Mouse (Mus musculus) neural tube, embryonic 15.5 days (tissue): ENCODE data around the gene Olfr777. TPM values are rescaled to one million over a fixed set of nuclear protein-coding genes. Genes with fewer than 3 reads are reported as not detected.
"Not testable (repeated sequence)": the region's sequence is repeated elsewhere in the genome, so short reads cannot be mapped to it uniquely, and the experiment has no call there.

Experiments
- ATAC-seq: fragments of 200-750 bp; cut with Nextera tagmentation; 2 replicates; pipeline ENCODE4 v1.8.0; 2017; ENCODE audit warnings: mild to moderate bottlenecking, moderate TSS enrichment, moderate library complexity; ENCODE audit not compliant: low FRiP score
- H3K27ac ChIP-seq: fragments of 300-500 bp; sonication (generic); replicated peaks from 2 replicates; pipeline ENCODE4 v1.5.1; 2015; ENCODE audit warnings: mild to moderate bottlenecking, inconsistent platforms
- H3K27me3 ChIP-seq: fragments of 300-500 bp; sonication (generic); replicated peaks from 2 replicates; pipeline ENCODE4 v1.6.1; 2015; ENCODE audit warnings: inconsistent platforms
- H3K36me3 ChIP-seq: fragments of 300-500 bp; sonication (generic); 2 replicates; pipeline ENCODE4 v1.6.1; 2015; ENCODE audit warnings: inconsistent platforms
- H3K4me1 ChIP-seq: fragments of 300-500 bp; sonication (generic); 2 replicates; pipeline ENCODE4 v1.6.1; 2015; ENCODE audit warnings: inconsistent platforms
- H3K4me2 ChIP-seq: fragments of 300-500 bp; sonication (generic); 2 replicates; pipeline ENCODE4 v1.6.1; 2015; ENCODE audit warnings: inconsistent platforms, mild to moderate bottlenecking, moderate library complexity
- H3K4me3 ChIP-seq: fragments of 300-500 bp; sonication (generic); replicated peaks from 2 replicates; pipeline ENCODE4 v1.5.1; 2015; ENCODE audit warnings: mild to moderate bottlenecking, inconsistent platforms
- H3K9ac ChIP-seq: fragments of 300-500 bp; sonication (generic); replicated peaks from 2 replicates; pipeline ENCODE4 v1.6.1; 2015; ENCODE audit warnings: mild to moderate bottlenecking, inconsistent platforms
- H3K9me3 ChIP-seq: fragments of 300-500 bp; sonication (generic); replicated peaks from 2 replicates; pipeline ENCODE4 v1.6.1; 2016; ENCODE audit warnings: inconsistent platforms
- WGBS: fragments of 180-500 bp; shearing (Covaris S2); methylation state at CpG from one replicate; pipeline ENCODE4 v1.1.7; 2015; ENCODE audit warnings: mixed read lengths; 5-methylcytosine and 5-hydroxymethylcytosine counted together
- polyA plus RNA-seq: library from polyadenylated mRNA; unstranded; fragments of >200 nt; fragmentation: Nextera tagmentation; extraction: Ambion mirVana; gene quantifications from 2 replicates; pipeline ENCODE4 v1.2.1, GENCODE M21; 2015

Gene Olfr777
- not detected in 2 replicates for polyA plus RNA-seq

GRCm38 (mm10) chr10:129271081-129271535 is at the start of gene Olfr777:
TSS of gene Olfr777 (minus strand) at chr10:129271485.
- H3K4me2 ChIP-seq, result no peak within 1 kb of the TSS
- no peak within 1 kb of the TSS for H3K4me3 ChIP-seq
- H3K36me3 ChIP-seq, result no peaks in the 10 kb centered on the region
- H3K9me3 ChIP-seq, result no peaks in the 10 kb centered on the region
- H3K4me1 ChIP-seq, result no peaks in the 10 kb centered on the region
- no peak within 1 kb of the TSS for H3K27ac ChIP-seq
- ATAC-seq, result no peak
- no peaks in the 10 kb centered on the region for H3K27me3 ChIP-seq
- H3K9ac ChIP-seq, result no peak within 1 kb of the TSS
- 92% methylated on average over 2 of the region's 2 CpGs for WGBS

GRCm38 (mm10) chr10:129317817-129318216 is 46.5 kb upstream of the Olfr777 start, which contains the start of gene Olfr780:
TSS of gene Olfr780 (plus strand) at chr10:129318117.
- Histone ChIP-seq H3K27me3 (no peaks in the 10 kb centered on the region), H3K27ac (no peak within 1 kb of the TSS), H3K4me1 (no peaks in the 10 kb centered on the region), H3K9me3 (no peaks in the 10 kb centered on the region), H3K4me2 (no peak within 1 kb of the TSS), H3K9ac (no peak within 1 kb of the TSS), H3K4me3 (no peak within 1 kb of the TSS), H3K36me3 (no peaks in the 10 kb centered on the region)
- ATAC-seq, result no peak
- WGBS, result 83% methylated on average over 3 of the region's 3 CpGs

GRCm38 (mm10) chr10:129313521-129313920 is 42.2 kb upstream of the Olfr777 start:
- not testable (repeated sequence) for ATAC-seq, H3K4me3 ChIP-seq, H3K4me1 ChIP-seq, H3K27me3 ChIP-seq, H3K36me3 ChIP-seq, H3K4me2 ChIP-seq, H3K9ac ChIP-seq, H3K27ac ChIP-seq, H3K9me3 ChIP-seq
- WGBS, result no CpG with 5 or more reads among the region's 1 CpGs

GRCm38 (mm10) chr10:129312973-129313372 is 41.7 kb upstream of the Olfr777 start:
- not testable (repeated sequence) for H3K27me3 ChIP-seq, H3K9me3 ChIP-seq, H3K36me3 ChIP-seq, H3K4me1 ChIP-seq, H3K9ac ChIP-seq, ATAC-seq, H3K4me3 ChIP-seq, H3K4me2 ChIP-seq, H3K27ac ChIP-seq
- 48% methylated on average over 1 of the region's 1 CpGs for WGBS

GRCm38 (mm10) chr10:129258827-129259226 is 12.5 kb downstream of the Olfr777 start, which contains the start of gene Olfr776:
TSS of gene Olfr776 (plus strand) at chr10:129259127.
- Histone ChIP-seq H3K36me3 (no peaks in the 10 kb centered on the region), H3K4me3 (no peak within 1 kb of the TSS), H3K4me2 (no peak within 1 kb of the TSS), H3K9ac (no peak within 1 kb of the TSS), H3K27ac (no peak within 1 kb of the TSS), H3K4me1 (no peaks in the 10 kb centered on the region), H3K27me3 (no peaks in the 10 kb centered on the region), H3K9me3 (no peaks in the 10 kb centered on the region)
- ATAC-seq, result no peak

GRCm38 (mm10) chr10:129248112-129248511 is 23.2 kb downstream of the Olfr777 start, which contains the start of gene Olfr775:
TSS of gene Olfr775 (plus strand) at chr10:129248412.
- no peak within 1 kb of the TSS for H3K27ac ChIP-seq
- no peaks in the 10 kb centered on the region for H3K9me3 ChIP-seq
- no peak for ATAC-seq
- no peaks in the 10 kb centered on the region for H3K4me1 ChIP-seq
- 62% methylated on average over 3 of the region's 3 CpGs for WGBS
- no peak within 1 kb of the TSS for H3K4me2 ChIP-seq
- no peaks in the 10 kb centered on the region for H3K27me3 ChIP-seq
- H3K4me3 ChIP-seq, result no peak within 1 kb of the TSS
- H3K36me3 ChIP-seq, result no peaks in the 10 kb centered on the region
- no peak within 1 kb of the TSS for H3K9ac ChIP-seq

- ATAC-seq, result no peak
- Histone ChIP-seq H3K4me2 (no peak within 1 kb of the TSS), H3K27ac (no peak within 1 kb of the TSS), H3K9ac (no peak within 1 kb of the TSS), H3K27me3 (no peaks in the 10 kb centered on the region), H3K4me1 (no peaks in the 10 kb centered on the region), H3K36me3 (no peaks in the 10 kb centered on the region), H3K9me3 (no peaks in the 10 kb centered on the region), H3K4me3 (no peak within 1 kb of the TSS)
- 80% methylated on average over 2 of the region's 2 CpGs for WGBS
Observed at GRCm38 (mm10) chr10:129235904-129236303, 35.4 kb downstream of the Olfr777 start, which contains the start of gene Olfr774. TSS of gene Olfr774 (plus strand) at chr10:129236204.

GRCm38 (mm10) chr10:129230737-129231136 is 40.5 kb downstream of the Olfr777 start:
- Histone ChIP-seq H3K4me3 (no peak overlapping the region), H3K36me3 (no peaks in the 10 kb centered on the region), H3K4me1 (no peaks in the 10 kb centered on the region), H3K27ac (no peak overlapping the region), H3K4me2 (no peak overlapping the region), H3K9me3 (no peaks in the 10 kb centered on the region), H3K9ac (no peak overlapping the region), H3K27me3 (no peaks in the 10 kb centered on the region)
- WGBS, result 84% methylated on average over 1 of the region's 1 CpGs
- no peak for ATAC-seq

Other genes with a start within 250 kb of the Olfr777 start
- not detected in 2 replicates for gene Olfr764-ps1, start 231.6 kb downstream of the Olfr777 start, polyA plus RNA-seq
- not detected in 2 replicates for gene Olfr765, start 221.5 kb downstream of the Olfr777 start, polyA plus RNA-seq
- not detected in 2 replicates for gene Olfr766-ps1, start 202.5 kb downstream of the Olfr777 start, polyA plus RNA-seq
- not detected in 2 replicates for gene Olfr767, start 188.6 kb downstream of the Olfr777 start, polyA plus RNA-seq
- not detected in 2 replicates for gene Olfr768, start 172.1 kb downstream of the Olfr777 start, polyA plus RNA-seq
- not detected in 2 replicates for gene Olfr769, start 153.6 kb downstream of the Olfr777 start, polyA plus RNA-seq
- not detected in 2 replicates for gene Olfr770, start 132.5 kb downstream of the Olfr777 start, polyA plus RNA-seq
- gene Olfr771, start 106.7 kb downstream of the Olfr777 start, polyA plus RNA-seq, result not detected in 2 replicates
- not detected in 2 replicates for gene Olfr772, start 93.6 kb downstream of the Olfr777 start, polyA plus RNA-seq
- not detected in 2 replicates for gene Olfr773, start 84.1 kb downstream of the Olfr777 start, polyA plus RNA-seq
- gene Olfr774, start 35.3 kb downstream of the Olfr777 start, polyA plus RNA-seq, result not detected in 2 replicates
- not detected in 2 replicates for gene Olfr775, start 23.1 kb downstream of the Olfr777 start, polyA plus RNA-seq
- not detected in 2 replicates for gene Olfr776, start 12.4 kb downstream of the Olfr777 start, polyA plus RNA-seq
- not detected in 2 replicates for gene Olfr780, start 46.6 kb upstream of the Olfr777 start, polyA plus RNA-seq
- not detected in 2 replicates for gene Olfr781, start 57.4 kb upstream of the Olfr777 start, polyA plus RNA-seq
- not detected in 2 replicates for gene Olfr782, start 77.4 kb upstream of the Olfr777 start, polyA plus RNA-seq
- 0.14 TPM in 2 replicates for gene Olfr784, start 112.6 kb upstream of the Olfr777 start, polyA plus RNA-seq
- not detected in 2 replicates for gene Olfr785, start 133.9 kb upstream of the Olfr777 start, polyA plus RNA-seq
- gene Olfr786, start 155.8 kb upstream of the Olfr777 start, polyA plus RNA-seq, result not detected in 2 replicates
- not detected in 2 replicates for gene Olfr787, start 190.4 kb upstream of the Olfr777 start, polyA plus RNA-seq
- gene Olfr788, start 199.5 kb upstream of the Olfr777 start, polyA plus RNA-seq, result not detected in 2 replicates
- gene Olfr789, start 213.3 kb upstream of the Olfr777 start, polyA plus RNA-seq, result not detected in 2 replicates
- gene Olfr790, start 227.0 kb upstream of the Olfr777 start, polyA plus RNA-seq, result not detected in 2 replicates